Mouse (Mus musculus) liver, postnatal 0 days (tissue): ENCODE results near the gene Abhd4. TPM values are rescaled to one million over a fixed set of nuclear protein-coding genes. Genes with fewer than 3 reads are reported as not detected.

ENCODE experiments used
- ATAC-seq: fragments of 200-750 bp; cut with Nextera tagmentation; 2 replicates; pipeline ENCODE4 v1.8.0; 2017; ENCODE audit warnings: mild to moderate bottlenecking, moderate library complexity
- DNase-seq: peaks from one replicate; pipeline ENCODE4 v3.0.0-alpha.2; 2016
- H3K27ac ChIP-seq: fragments of 300-500 bp; sonication (generic); 2 replicates; pipeline ENCODE4 v1.5.1; 2014; ENCODE audit warnings: antibody characterized with exemption, moderate library complexity, mild to moderate bottlenecking, low read depth
- H3K27me3 ChIP-seq: fragments of 300-500 bp; sonication (generic); 2 replicates; pipeline ENCODE4 v1.6.1; 2014; ENCODE audit warnings: low read length, control low read depth, mixed read lengths; ENCODE audit not compliant: insufficient read depth
- H3K36me3 ChIP-seq: fragments of 300-500 bp; sonication (generic); replicated peaks from 2 replicates; pipeline ENCODE4 v1.6.1; 2014; ENCODE audit warnings: mild to moderate bottlenecking, control low read depth, low read length, moderate library complexity, mixed read lengths; ENCODE audit not compliant: insufficient read depth
- H3K4me1 ChIP-seq: fragments of 300-500 bp; sonication (generic); 2 replicates; pipeline ENCODE4 v1.6.1; 2014; ENCODE audit warnings: antibody characterized with exemption, mild to moderate bottlenecking, control low read depth; ENCODE audit not compliant: insufficient read depth
- H3K4me2 ChIP-seq: fragments of 300-500 bp; sonication (generic); 2 replicates; pipeline ENCODE4 v1.6.1; 2014; ENCODE audit warnings: low read depth, mild to moderate bottlenecking, low read length, moderate library complexity, mixed read lengths
- H3K4me3 ChIP-seq: fragments of 300-500 bp; sonication (generic); 2 replicates; pipeline ENCODE4 v1.5.1; 2014; ENCODE audit warnings: low read depth, low read length
- H3K9ac ChIP-seq: fragments of 300-500 bp; sonication (generic); replicated peaks from 2 replicates; pipeline ENCODE4 v1.6.1; 2014; ENCODE audit warnings: mild to moderate bottlenecking, moderate library complexity
- H3K9me3 ChIP-seq: fragments of 300-500 bp; sonication (generic); 2 replicates; pipeline ENCODE4 v1.6.1; 2016; ENCODE audit warnings: mild to moderate bottlenecking, control low read depth, low read length, mixed read lengths
- CTCF ChIP-seq: sonication (generic); IDR thresholded peaks from 2 replicates; pipeline ENCODE4 v1.5.1; 2016; ENCODE audit warnings: antibody characterized with exemption, low read depth
- EP300 ChIP-seq: IDR thresholded peaks from 2 replicates; pipeline ENCODE4 v1.6.1; 2016; ENCODE audit warnings: antibody characterized with exemption, low read depth, mild to moderate bottlenecking
- WGBS: fragments of 180-500 bp; shearing (Covaris S2); extraction: QIAGEN DNeasy Blood & Tissue Kit; methylation state at CpG from one replicate; pipeline ENCODE4 v1.1.7; 2014; ENCODE audit not compliant: insufficient replicate concordance; 5-methylcytosine and 5-hydroxymethylcytosine counted together
- polyA plus RNA-seq: library from polyadenylated mRNA; unstranded; fragments of >200 nt; fragmentation: Nextera tagmentation; extraction: Ambion mirVana; gene quantifications from 2 replicates; pipeline ENCODE4 v1.2.1, GENCODE M21; 2015

Gene Abhd4
- polyA plus RNA-seq, 1 experiment from 2014 or later: 17.1 TPM

- H3K4me3 ChIP-seq: no peak overlapping the region
- no peak overlapping the region for H3K4me2 ChIP-seq
- ATAC-seq (no peak), DNase-seq (no peak)
- H3K27ac ChIP-seq: peak overlapping the region; percentile 62
- H3K9ac ChIP-seq: no peak overlapping the region
- 30% methylated on average over 2 of the region's 2 CpGs for WGBS
- no peaks in the 10 kb centered on the region for H3K27me3 ChIP-seq
- no peaks in the 10 kb centered on the region for H3K9me3 ChIP-seq
- no peaks in the 10 kb centered on the region for H3K36me3 ChIP-seq
- peak; percentile 47 for TF ChIP-seq EP300
- TF ChIP-seq CTCF: no peak
- 0 out of 2 replicates have a peak, but pooled peaks cover 4% of the 10 kb centered on the region for H3K4me1 ChIP-seq
Measured at GRCm38 (mm10) chr14:54214477-54214876, 39.5 kb upstream of the Abhd4 start.

GRCm38 (mm10) chr14:54214901-54215300 is 39.1 kb upstream of the Abhd4 start:
- no peaks in the 10 kb centered on the region for H3K36me3 ChIP-seq
- H3K4me3 ChIP-seq: no peak overlapping the region
- WGBS: 55% methylated on average over 10 of the region's 10 CpGs
- H3K4me1 ChIP-seq: 0 out of 2 replicates have a peak, but pooled peaks cover 4% of the 10 kb centered on the region
- H3K27me3 ChIP-seq: no peaks in the 10 kb centered on the region
- no peak overlapping the region for H3K9ac ChIP-seq
- ATAC-seq: no peak
- TF ChIP-seq CTCF: no peak
- TF ChIP-seq EP300: no peak
- H3K27ac ChIP-seq: peak overlapping the region; percentile 62
- no peak for DNase-seq
- H3K4me2 ChIP-seq: no peak overlapping the region
- no peaks in the 10 kb centered on the region for H3K9me3 ChIP-seq

GRCm38 (mm10) chr14:54216126-54216525 is 37.9 kb upstream of the Abhd4 start:
- no peak for DNase-seq
- Histone ChIP-seq H3K4me2 (no peak overlapping the region), H3K4me1 (0 out of 2 replicates have a peak, but pooled peaks cover 4% of the 10 kb centered on the region), H3K4me3 (no peak overlapping the region), H3K9me3 (no peaks in the 10 kb centered on the region), H3K27ac (no peak overlapping the region), H3K27me3 (no peaks in the 10 kb centered on the region), H3K36me3 (no peaks in the 10 kb centered on the region), H3K9ac (no peak overlapping the region)
- no peak for TF ChIP-seq EP300
- ATAC-seq: no peak
- WGBS: 73% methylated on average over 7 of the region's 7 CpGs

- no peak for TF ChIP-seq CTCF
- no peak for TF ChIP-seq EP300
- Histone ChIP-seq H3K27me3 (no peaks in the 10 kb centered on the region), H3K9ac (no peak overlapping the region), H3K4me1 (peaks cover 11% of the 10 kb centered on the region), H3K9me3 (no peaks in the 10 kb centered on the region), H3K36me3 (no peaks in the 10 kb centered on the region), H3K4me2 (no peak overlapping the region), H3K27ac (no peak overlapping the region), H3K4me3 (no peak overlapping the region)
- DNase-seq (no peak), ATAC-seq (no peak)
- 57% methylated on average over 1 of the region's 1 CpGs for WGBS
Measured at GRCm38 (mm10) chr14:54218233-54218632, 35.8 kb upstream of the Abhd4 start.

GRCm38 (mm10) chr14:54218721-54219120 is 35.3 kb upstream of the Abhd4 start:
- H3K4me2 ChIP-seq: no peak overlapping the region
- H3K4me3 ChIP-seq: no peak overlapping the region
- 63% methylated on average over 9 of the region's 9 CpGs for WGBS
- no peaks in the 10 kb centered on the region for H3K9me3 ChIP-seq
- TF ChIP-seq EP300 (no peak), CTCF (no peak)
- no peaks in the 10 kb centered on the region for H3K36me3 ChIP-seq
- no peak for ATAC-seq
- H3K4me1 ChIP-seq: peaks cover 11% of the 10 kb centered on the region
- no peak overlapping the region for H3K27ac ChIP-seq
- DNase-seq: no peak
- no peak overlapping the region for H3K9ac ChIP-seq
- H3K27me3 ChIP-seq: no peaks in the 10 kb centered on the region

GRCm38 (mm10) chr14:54219256-54219655 is 34.7 kb upstream of the Abhd4 start:
- ATAC-seq (no peak), DNase-seq (no peak)
- 72% methylated on average over 8 of the region's 8 CpGs for WGBS
- H3K4me2 ChIP-seq: no peak overlapping the region
- peaks cover 11% of the 10 kb centered on the region for H3K4me1 ChIP-seq
- TF ChIP-seq EP300: no peak
- no peak overlapping the region for H3K27ac ChIP-seq
- no peaks in the 10 kb centered on the region for H3K36me3 ChIP-seq
- H3K9me3 ChIP-seq: no peaks in the 10 kb centered on the region
- no peaks in the 10 kb centered on the region for H3K27me3 ChIP-seq
- no peak overlapping the region for H3K9ac ChIP-seq
- H3K4me3 ChIP-seq: no peak overlapping the region

- Histone ChIP-seq H3K4me2 (no peak overlapping the region), H3K27ac (no peak overlapping the region), H3K36me3 (no peaks in the 10 kb centered on the region), H3K4me1 (peaks cover 12% of the 10 kb centered on the region), H3K27me3 (no peaks in the 10 kb centered on the region), H3K4me3 (no peak overlapping the region), H3K9ac (no peak overlapping the region), H3K9me3 (no peaks in the 10 kb centered on the region)
- 78% methylated on average over 7 of the region's 7 CpGs for WGBS
- DNase-seq (no peak), ATAC-seq (no peak)
- TF ChIP-seq CTCF (no peak), EP300 (no peak)
Measured at GRCm38 (mm10) chr14:54219849-54220248, 34.1 kb upstream of the Abhd4 start.
